Mouse (Mus musculus): ENCODE results near the gene Fam118a.

The Fam118a gene

GRCm38 (mm10) chr15:85072651-85073050 is 43.9 kb downstream of the Fam118a start:
- no peak for DNase-seq (ENCODE audit: low read depth)

GRCm38 (mm10) chr15:85085641-85086040 is 56.9 kb downstream of the Fam118a start:
- no peak for DNase-seq (ENCODE audit: low read depth)

Data from NIH3T3 (cell line).